Mouse (Mus musculus) CH12.LX (cell line): ENCODE data around the gene Cryaa. TPM values are rescaled to one million over a fixed set of nuclear protein-coding genes. Genes with fewer than 3 reads are reported as not detected.

Experiments
- DNase-seq: peaks from one replicate; pipeline ENCODE4 v3.0.0-alpha.2; 2013; ENCODE audit errors: extremely low read depth
- H3K27ac ChIP-seq: 2 replicates; pipeline ENCODE4 v1.5.1; 2012; ENCODE audit warnings: low read depth, mild to moderate bottlenecking, control low read depth, moderate library complexity; ENCODE audit not compliant: insufficient read depth
- H3K27me3 ChIP-seq: replicated peaks from 2 replicates; pipeline ENCODE3; 2012; ENCODE audit warnings: inconsistent platforms
- H3K36me3 ChIP-seq, 2 experiments: replicated peaks in 1 of 2; 2 replicates each; pipeline versions ENCODE3 to v1.6.1; 2012; ENCODE audit warnings: inconsistent platforms in 1 of 2, low read length in 1 of 2, mild to moderate bottlenecking in 1 of 2, mixed read lengths in 1 of 2, moderate library complexity in 1 of 2; ENCODE audit not compliant: control insufficient read depth in 1 of 2, insufficient read depth in 1 of 2
- H3K4me1 ChIP-seq, 2 experiments: 2 replicates each; pipeline ENCODE4 v1.6.1; 2012; ENCODE audit warnings: inconsistent platforms in 1 of 2, moderate library complexity in 1 of 2; ENCODE audit not compliant: insufficient read depth in 2 of 2, control insufficient read depth in 1 of 2
- H3K4me2 ChIP-seq: 2 replicates; pipeline ENCODE4 v1.6.1; 2012; ENCODE audit warnings: low read depth, mild to moderate bottlenecking, control low read depth; ENCODE audit not compliant: poor library complexity, insufficient read depth, severe bottlenecking
- H3K4me3 ChIP-seq, 3 experiments: fragments of 150-350 bp in 1 of 3; sonication (generic) in 1 of 3; replicated peaks in 1 of 3; 2 replicates each; pipeline versions ENCODE3 to v1.5.1; 2011 to 2012; ENCODE audit warnings: low read depth in 2 of 3, low read length in 2 of 3, mild to moderate bottlenecking in 2 of 3, moderate library complexity in 2 of 3, control low read depth in 1 of 3, improper control_type of control experiment in 1 of 3, inconsistent platforms in 1 of 3, mixed read lengths in 1 of 3; ENCODE audit not compliant: poor library complexity in 1 of 3
- H3K79me2 ChIP-seq: replicated peaks from 2 replicates; pipeline ENCODE4 v1.6.1; 2012; ENCODE audit warnings: mild to moderate bottlenecking, moderate library complexity; ENCODE audit not compliant: control insufficient read depth, poor library complexity, insufficient read depth, severe bottlenecking; ENCODE audit errors: extremely low read depth
- H3K9ac ChIP-seq: 2 replicates; pipeline ENCODE4 v1.6.1; 2012; ENCODE audit warnings: low read depth, mild to moderate bottlenecking, control low read depth, moderate library complexity; ENCODE audit not compliant: insufficient read depth
- H3K9me3 ChIP-seq: replicated peaks from 2 replicates; pipeline ENCODE3; 2012; ENCODE audit warnings: low read length, inconsistent platforms, mixed read lengths
- CHD1 ChIP-seq: IDR thresholded peaks from 2 replicates; pipeline ENCODE4 v1.6.1; 2012; ENCODE audit warnings: low read depth, low read length, improper control_type of control experiment, inconsistent platforms
- CHD2 ChIP-seq: IDR thresholded peaks from 2 replicates; pipeline ENCODE4 v1.6.1; 2011; ENCODE audit warnings: low read length, improper control_type of control experiment
- EP300 ChIP-seq: IDR thresholded peaks from 2 replicates; pipeline ENCODE4 v1.6.1; 2011; ENCODE audit warnings: low read length, improper control_type of control experiment
- ETS1 ChIP-seq: conservative IDR thresholded peaks from 2 replicates; pipeline ENCODE4 v1.6.1; 2012; ENCODE audit warnings: low read depth, mild to moderate bottlenecking, inconsistent platforms, low read length, improper control_type of control experiment, moderate library complexity
- HCFC1 ChIP-seq: IDR thresholded peaks from 2 replicates; pipeline ENCODE4 v1.6.1; 2012; ENCODE audit warnings: low read depth, mild to moderate bottlenecking, inconsistent platforms, low read length, improper control_type of control experiment
- IRF4 ChIP-seq: IDR thresholded peaks from 2 replicates; pipeline ENCODE4 v1.6.1; 2014; ENCODE audit warnings: low read depth, mild to moderate bottlenecking, inconsistent platforms, low read length, improper control_type of control experiment
- JUN ChIP-seq: IDR thresholded peaks from 2 replicates; pipeline ENCODE4 v1.6.1; 2011; ENCODE audit warnings: low read depth, mild to moderate bottlenecking, low read length, improper control_type of control experiment, moderate library complexity; ENCODE audit not compliant: insufficient read depth
- JUND ChIP-seq: conservative IDR thresholded peaks from 2 replicates; pipeline ENCODE4 v1.6.1; 2011; ENCODE audit warnings: low read depth, low read length, improper control_type of control experiment
- MAFK ChIP-seq: IDR thresholded peaks from 2 replicates; pipeline ENCODE4 v1.6.1; 2011; ENCODE audit warnings: low read length, improper control_type of control experiment; ENCODE audit not compliant: insufficient replicate concordance
- MAX ChIP-seq: IDR thresholded peaks from 2 replicates; pipeline ENCODE4 v1.6.1; 2011; ENCODE audit warnings: low read length, improper control_type of control experiment
- MEF2A ChIP-seq: IDR thresholded peaks from 2 replicates; pipeline ENCODE4 v1.6.1; 2014; ENCODE audit warnings: low read depth, mild to moderate bottlenecking, inconsistent platforms, low read length, improper control_type of control experiment, borderline replicate concordance
- MXI1 ChIP-seq: IDR thresholded peaks from 2 replicates; pipeline ENCODE4 v1.6.1; 2011; ENCODE audit warnings: mild to moderate bottlenecking, low read depth, low read length, improper control_type of control experiment
- MYC ChIP-seq: IDR thresholded peaks from 2 replicates; pipeline ENCODE4 v1.6.1; 2011; ENCODE audit warnings: low read depth, mild to moderate bottlenecking, improper control_type of control experiment, low read length
- NRF1 ChIP-seq: IDR thresholded peaks from 2 replicates; pipeline ENCODE4 v1.6.1; 2014; ENCODE audit warnings: low read depth, mild to moderate bottlenecking, inconsistent platforms, low read length, improper control_type of control experiment, moderate library complexity
- PAX5 ChIP-seq: IDR thresholded peaks from 2 replicates; pipeline ENCODE4 v1.6.1; 2012; ENCODE audit warnings: low read length, inconsistent platforms, mixed read lengths
- POLR2AphosphoS2 ChIP-seq: IDR thresholded peaks from 2 replicates; pipeline ENCODE4 v1.6.1; 2011; ENCODE audit warnings: low read depth, low read length, improper control_type of control experiment
- RAD21 ChIP-seq: IDR thresholded peaks from 2 replicates; pipeline ENCODE4 v1.6.1; 2011; ENCODE audit warnings: low read depth, mild to moderate bottlenecking, low read length, improper control_type of control experiment, moderate library complexity
- SMC3 ChIP-seq: IDR thresholded peaks from 2 replicates; pipeline ENCODE4 v1.6.1; 2011; ENCODE audit warnings: low read depth, low read length, improper control_type of control experiment
- TCF12 ChIP-seq: IDR thresholded peaks from 2 replicates; pipeline ENCODE4 v1.6.1; 2014; ENCODE audit warnings: low read depth, mild to moderate bottlenecking, inconsistent platforms, low read length, improper control_type of control experiment
- USF1 ChIP-seq: IDR thresholded peaks from 2 replicates; pipeline ENCODE4 v1.6.1; 2014; ENCODE audit warnings: low read depth, mild to moderate bottlenecking, inconsistent platforms, low read length, improper control_type of control experiment
- ZC3H11A ChIP-seq: IDR thresholded peaks from 2 replicates; pipeline ENCODE4 v1.6.1; 2012; ENCODE audit warnings: low read depth, mild to moderate bottlenecking, inconsistent platforms, low read length, improper control_type of control experiment
- ZKSCAN1 ChIP-seq: IDR thresholded peaks from 2 replicates; pipeline ENCODE4 v1.6.1; 2012; ENCODE audit warnings: low read depth, inconsistent platforms, low read length, improper control_type of control experiment, borderline replicate concordance
- ZMIZ1 ChIP-seq: IDR thresholded peaks from 2 replicates; pipeline ENCODE4 v1.6.1; 2012; ENCODE audit warnings: low read depth, mild to moderate bottlenecking, inconsistent platforms, low read length, improper control_type of control experiment
- ZNF384 ChIP-seq: IDR thresholded peaks from 2 replicates; pipeline ENCODE4 v1.6.1; 2012; ENCODE audit warnings: low read depth, low read length, improper control_type of control experiment, inconsistent platforms
- dilution Hi-C: fragments of 300-500 bp; cut with MboI; formaldehyde crosslinking; loops from 2 replicates; pipeline ENCODE4 v1.14.3; 2020; ENCODE audit warnings: low sequenced_read_pairs; ENCODE audit not compliant: extremely low pct_unique_long_range_greater_than_20kb, extremely low pct_ligation_motif_present
- in situ Hi-C: fragments of 300-500 bp; cut with MboI; formaldehyde crosslinking; loops from 3 replicates; pipeline ENCODE4 v1.14.3; 2019; ENCODE audit warnings: low sequenced_read_pairs, low pct_ligation_motif_present, low pct_unique_long_range_greater_than_20kb, mixed read lengths
- polyA plus RNA-seq: library from polyadenylated mRNA; unstranded; fragments of >175 nt; gene quantifications from 2 replicates; pipeline ENCODE4 v1.2.1, GENCODE M21; 2012; ENCODE audit warnings: low read depth; ENCODE audit not compliant: insufficient read length
- total RNA-seq, 2 experiments: library from RNA; depleted of rRNA; stranded (reverse); fragments of 300-350 nt in 1 of 2; fragments of >200 nt in 1 of 2; gene quantifications; 2 replicates each; pipeline ENCODE4 v1.2.3; 2012 to 2014

Gene Cryaa
- total and polyA plus RNA-seq, 3 experiments = 0.51 TPM; not detected in 2

DNA sequence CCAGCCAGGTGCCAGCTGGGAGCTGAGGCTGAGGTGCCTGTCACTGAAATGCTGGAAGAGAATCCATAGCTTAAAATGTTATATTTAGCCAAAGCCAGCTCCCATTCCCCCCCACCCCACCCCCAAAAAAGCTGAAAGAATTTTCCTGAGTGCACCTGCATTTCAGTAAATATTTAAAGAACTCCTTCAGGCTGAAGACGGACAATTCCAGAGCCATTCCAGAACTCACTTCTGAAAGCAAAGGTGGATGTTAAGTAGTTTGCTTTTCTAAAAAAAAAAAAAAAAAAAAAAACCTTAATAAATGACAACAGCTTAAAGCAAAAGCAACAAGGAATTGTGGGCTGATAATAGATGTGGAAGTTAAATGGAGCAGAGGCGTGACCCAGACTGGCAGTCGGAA, 36.5 kb downstream of the Cryaa start:
- Histone ChIP-seq H3K9me3 (peaks cover 1% of the 10 kb centered on the region), H3K4me2 (no peak overlapping the region), H3K9ac (no peak overlapping the region), H3K4me3 (no peak overlapping the region), H3K4me1 (peaks cover 4 to 16% of the 10 kb centered on the region in 2 experiments)
- dilution Hi-C loops = no loop called here
- TF ChIP-seq JUND (no peak), MEF2A (no peak), ZKSCAN1 (no peak), NRF1 (no peak), EP300 (no peak), SMC3 (no peak), ZNF384 (no peak), HCFC1 (no peak), ZMIZ1 (no peak), RAD21 (no peak), JUN (no peak), MXI1 (no peak), CHD1 (no peak)
- TF ChIP-seq, all 38 proteins: peak for 0
- in situ Hi-C loops = no loop called here
- H3K27ac ChIP-seq = no peak overlapping the region
- H3K79me2 ChIP-seq = no peaks in the 10 kb centered on the region
- peaks cover 0 to 2% of the 10 kb centered on the region in 2 experiments for H3K36me3 ChIP-seq
- DNase-seq = no peak
- no peaks in the 10 kb centered on the region for H3K27me3 ChIP-seq

GRCm38 (mm10) chr17:31715006-31715405, 37.4 kb downstream of the Cryaa start:
- TF ChIP-seq POLR2AphosphoS2 (no peak), ETS1 (no peak), PAX5 (no peak), NRF1 (no peak), MAX (no peak), MAFK (no peak), HCFC1 (no peak), CHD2 (no peak), ZC3H11A (no peak), TCF12 (no peak), USF1 (no peak), JUND (no peak), IRF4 (no peak), SMC3 (no peak), MYC (no peak), ZKSCAN1 (no peak)
- Histone ChIP-seq H3K4me3 (no peak overlapping the region), H3K79me2 (no peaks in the 10 kb centered on the region), H3K9ac (no peak overlapping the region), H3K4me1 (peaks cover 4 to 8% of the 10 kb centered on the region in 2 experiments), H3K4me2 (no peak overlapping the region), H3K27me3 (no peaks in the 10 kb centered on the region), H3K36me3 (peaks cover 0 to 2% of the 10 kb centered on the region in 2 experiments), H3K9me3 (peaks cover 1% of the 10 kb centered on the region), H3K27ac (no peak overlapping the region)
- DNase-seq = no peak
- in situ Hi-C loops (no loop called here), dilution Hi-C loops (no loop called here)
